Mouse (Mus musculus) cortical plate, adult 2 months (tissue): ENCODE data around the gene Vps35l. TPM values are rescaled to one million over a fixed set of nuclear protein-coding genes. Genes with fewer than 3 reads are reported as not detected.

Source experiments
- H3K27ac ChIP-seq: fragments of 200-500 bp; 2 replicates; pipeline ENCODE4 v1.5.1; 2012; ENCODE audit warnings: low read length, control low read depth, inconsistent platforms; ENCODE audit not compliant: insufficient read depth
- H3K4me1 ChIP-seq: fragments of 200-500 bp; 2 replicates; pipeline ENCODE4 v1.6.1; 2011; ENCODE audit warnings: low read length; ENCODE audit not compliant: control insufficient read depth, insufficient read depth
- H3K4me3 ChIP-seq: fragments of 200-500 bp; 2 replicates; pipeline ENCODE4 v1.5.1; 2011; ENCODE audit warnings: mild to moderate bottlenecking, low read length, control low read depth; ENCODE audit not compliant: insufficient read depth
- CTCF ChIP-seq: fragments of 200-500 bp; IDR thresholded peaks from 2 replicates; pipeline ENCODE4 v1.5.1; 2011; ENCODE audit warnings: mild to moderate bottlenecking, control low read depth, low read length; ENCODE audit not compliant: insufficient read depth; ENCODE audit errors: extremely low read depth
- POLR2A ChIP-seq: fragments of 200-500 bp; IDR thresholded peaks from 2 replicates; pipeline ENCODE4 v1.6.1; 2011; ENCODE audit warnings: mild to moderate bottlenecking, low read length, control low read depth; ENCODE audit not compliant: insufficient read depth; ENCODE audit errors: extremely low read depth
- polyA plus RNA-seq: library from polyadenylated mRNA; depleted of rRNA; stranded (reverse); fragments of >200 nt; gene quantifications from 2 replicates; pipeline ENCODE4 v1.2.3, GENCODE M21; 2012

Vps35l gene
- polyA plus RNA-seq, 1 experiment: 57.4 TPM

DNA sequence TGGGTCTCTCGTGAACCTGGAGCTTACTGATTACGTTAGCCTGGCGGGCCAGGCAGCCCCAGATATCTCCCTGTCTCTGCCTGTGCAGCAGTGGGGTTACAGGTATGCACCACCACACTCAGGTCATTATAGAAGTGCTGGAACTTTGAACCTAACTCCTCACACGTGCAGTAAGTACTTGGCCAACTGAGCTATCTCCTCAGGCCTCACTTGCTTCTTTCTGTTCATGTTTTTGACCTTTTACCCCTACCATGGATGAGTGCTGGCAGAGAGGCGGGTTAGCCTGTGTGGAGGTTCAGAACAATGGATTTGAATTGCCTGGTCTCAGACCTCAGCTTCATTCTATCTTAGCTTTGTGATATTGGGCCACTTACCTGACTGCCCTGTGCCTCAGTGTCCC, 50.3 kb downstream of the Vps35l start:
- H3K4me1 ChIP-seq: no peaks in the 10 kb centered on the region
- no peak overlapping the region for H3K27ac ChIP-seq
- no peak for TF ChIP-seq CTCF
- TF ChIP-seq POLR2A: no peak
- H3K4me3 ChIP-seq: no peak overlapping the region

DNA sequence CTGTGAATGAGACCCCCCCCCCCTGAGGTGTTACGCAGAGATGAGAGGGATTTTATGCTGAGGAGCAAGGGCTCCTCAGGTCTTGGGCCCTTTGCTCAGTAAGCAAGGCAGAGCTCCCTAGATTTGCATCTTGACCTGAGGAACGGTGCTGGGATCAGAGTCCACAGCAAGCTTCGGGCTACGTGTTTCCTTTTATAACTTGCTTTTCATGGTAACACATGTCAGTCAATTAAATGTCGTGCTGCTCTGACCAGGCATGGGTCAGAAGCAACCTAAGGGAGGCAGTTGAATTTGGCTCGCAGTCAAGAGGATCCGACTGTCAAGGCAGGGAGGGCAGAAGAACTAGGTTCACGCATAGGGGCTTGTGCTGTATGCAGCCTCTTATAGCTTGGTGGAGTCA, 53.9 kb downstream of the Vps35l start:
- Histone ChIP-seq H3K27ac (no peak overlapping the region), H3K4me3 (no peak overlapping the region), H3K4me1 (no peaks in the 10 kb centered on the region)
- TF ChIP-seq POLR2A (no peak), CTCF (no peak)

DNA sequence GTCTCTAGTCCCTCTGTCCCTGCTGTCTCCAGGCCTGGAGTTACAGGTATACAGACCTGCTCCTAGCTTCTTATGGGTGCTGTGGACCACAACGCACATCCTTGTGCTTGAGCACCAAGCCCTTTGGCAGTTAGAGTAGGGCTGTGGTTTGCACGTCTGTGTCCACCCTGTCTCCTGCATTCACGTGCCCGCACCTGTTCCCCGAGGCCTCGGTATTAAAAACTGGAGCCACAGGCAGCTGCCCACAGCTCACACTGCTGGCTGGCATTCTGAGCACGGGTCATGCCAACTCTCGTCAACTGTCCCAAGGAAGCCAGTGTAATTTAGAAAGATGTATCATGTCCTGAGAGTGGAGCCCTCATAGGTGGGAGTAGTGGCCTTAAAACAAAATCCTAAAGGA, 55.8 kb downstream of the Vps35l start:
- H3K27ac ChIP-seq: no peak overlapping the region
- no peaks in the 10 kb centered on the region for H3K4me1 ChIP-seq
- TF ChIP-seq CTCF: no peak
- no peak for TF ChIP-seq POLR2A
- no peak overlapping the region for H3K4me3 ChIP-seq

DNA sequence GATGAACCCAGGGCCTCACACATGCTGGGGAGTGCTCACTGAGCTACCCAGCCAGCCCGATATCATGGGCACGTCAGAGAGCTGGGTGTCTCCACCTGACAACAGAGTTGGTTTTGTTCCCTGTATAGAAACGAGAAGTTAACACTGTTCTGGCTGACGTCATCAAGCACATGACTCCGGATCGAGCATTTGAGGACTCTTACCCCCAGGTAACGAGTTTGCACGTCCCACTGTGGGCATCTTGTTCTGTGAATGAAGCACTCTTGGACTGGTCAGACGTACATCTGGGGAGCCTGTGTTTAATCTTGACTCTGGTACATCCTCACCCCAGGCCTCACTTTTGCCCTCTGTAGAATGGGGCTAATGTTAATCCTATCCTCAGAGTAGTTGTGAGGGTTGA, 56.8 kb downstream of the Vps35l start:
- Histone ChIP-seq H3K4me1 (no peaks in the 10 kb centered on the region), H3K27ac (no peak overlapping the region), H3K4me3 (no peak overlapping the region)
- no peak for TF ChIP-seq CTCF
- no peak for TF ChIP-seq POLR2A

DNA sequence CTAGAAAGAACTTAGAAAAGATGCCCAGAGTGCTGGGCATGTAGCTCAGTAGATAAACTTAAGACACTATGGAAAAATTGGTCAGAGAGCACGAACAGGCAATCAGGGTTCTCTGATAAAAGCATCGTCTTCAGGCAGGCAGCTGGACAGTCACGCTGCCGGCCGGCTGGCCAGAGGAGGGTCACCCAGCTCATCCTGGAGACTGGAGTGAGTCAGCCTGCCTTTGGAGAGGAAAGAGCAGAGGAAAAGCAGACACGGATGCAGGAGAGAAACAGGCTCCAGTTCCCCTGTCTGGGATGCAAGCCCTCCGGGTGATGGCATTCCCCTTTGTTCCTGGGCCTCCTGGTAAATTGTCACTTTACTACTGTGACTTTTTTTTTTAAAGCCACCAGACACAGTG, 57.6 kb downstream of the Vps35l start:
- H3K27ac ChIP-seq: no peak overlapping the region
- H3K4me1 ChIP-seq: no peaks in the 10 kb centered on the region
- TF ChIP-seq POLR2A: no peak
- no peak for TF ChIP-seq CTCF
- no peak overlapping the region for H3K4me3 ChIP-seq

DNA sequence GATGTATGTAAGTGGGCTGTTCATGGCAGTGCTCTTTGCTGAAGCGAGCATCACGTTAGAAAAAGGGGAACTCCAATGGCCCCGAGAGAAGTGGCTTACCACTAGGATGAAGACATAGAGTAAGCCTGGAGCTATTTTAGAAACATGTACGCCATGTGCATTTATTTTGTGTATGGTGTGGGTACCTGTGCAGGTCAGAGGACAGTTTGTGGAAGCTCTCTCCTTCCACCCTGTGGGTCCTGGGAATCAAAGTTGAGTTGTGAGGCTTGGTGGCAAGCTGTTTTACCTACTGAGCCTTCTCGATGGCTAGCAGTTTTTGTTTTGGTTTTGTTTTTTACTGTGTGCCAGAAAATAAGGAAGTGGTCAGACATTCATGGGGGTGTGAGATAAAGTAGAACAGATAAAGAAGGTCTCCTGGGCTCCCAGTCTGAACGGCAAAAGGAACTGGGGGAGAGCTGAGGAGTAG, 58.1 kb downstream of the Vps35l start:
- no peak overlapping the region for H3K27ac ChIP-seq
- no peak overlapping the region for H3K4me3 ChIP-seq
- H3K4me1 ChIP-seq: no peaks in the 10 kb centered on the region
- no peak for TF ChIP-seq POLR2A
- TF ChIP-seq CTCF: no peak

DNA sequence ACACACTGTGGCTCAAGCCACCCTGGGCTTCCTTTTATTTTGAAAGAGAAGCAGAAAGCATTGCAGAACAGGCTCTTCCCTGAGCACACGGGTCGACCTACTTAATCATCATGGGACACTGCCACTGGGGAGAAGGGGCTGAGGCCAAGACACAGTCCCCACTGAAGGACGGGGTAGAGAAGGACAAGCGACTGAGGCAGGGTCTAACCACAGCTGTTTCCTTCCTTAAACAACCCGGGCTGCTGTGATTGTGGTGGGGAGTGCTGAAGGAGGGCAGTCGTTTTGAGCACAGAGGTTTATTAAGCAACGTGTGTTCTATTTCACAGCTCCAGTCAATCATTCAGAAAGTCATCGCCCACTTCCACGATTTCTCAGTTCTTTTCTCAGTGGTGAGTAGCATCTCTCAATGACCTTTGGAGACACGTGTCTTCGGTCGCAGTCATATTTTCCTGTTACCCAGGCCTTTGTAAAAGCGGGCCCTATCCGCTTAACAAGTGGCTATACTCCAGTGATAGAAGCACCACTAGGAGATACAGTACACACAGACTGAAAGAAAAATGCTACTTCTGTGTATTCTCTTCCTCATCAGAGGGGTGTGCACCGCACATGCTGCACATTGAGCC, 60.2 kb downstream of the Vps35l start:
- no peak for TF ChIP-seq CTCF
- TF ChIP-seq POLR2A: no peak
- Histone ChIP-seq H3K4me1 (no peaks in the 10 kb centered on the region), H3K27ac (no peak overlapping the region), H3K4me3 (no peak overlapping the region)

DNA sequence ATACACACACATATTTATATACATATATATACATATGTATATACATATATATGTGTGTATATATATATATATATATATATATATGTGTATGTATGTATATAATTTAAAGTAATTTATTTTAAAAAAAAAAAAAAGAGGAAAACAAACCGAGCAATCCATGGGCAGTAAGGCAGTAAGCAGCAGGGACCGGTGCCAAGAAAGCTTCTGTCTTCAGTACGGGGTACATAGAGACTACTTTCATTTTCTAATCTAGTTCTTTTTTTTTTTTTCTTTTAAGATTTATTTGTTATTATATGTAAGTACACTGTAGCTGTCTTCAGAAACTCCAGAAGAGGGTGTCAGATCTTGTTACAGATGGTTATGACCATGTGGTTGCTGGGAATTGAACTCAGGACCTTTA, 61.8 kb downstream of the Vps35l start:
- H3K27ac ChIP-seq: no peak overlapping the region
- H3K4me1 ChIP-seq: no peaks in the 10 kb centered on the region
- TF ChIP-seq CTCF (no peak), POLR2A (no peak)
- no peak overlapping the region for H3K4me3 ChIP-seq

DNA sequence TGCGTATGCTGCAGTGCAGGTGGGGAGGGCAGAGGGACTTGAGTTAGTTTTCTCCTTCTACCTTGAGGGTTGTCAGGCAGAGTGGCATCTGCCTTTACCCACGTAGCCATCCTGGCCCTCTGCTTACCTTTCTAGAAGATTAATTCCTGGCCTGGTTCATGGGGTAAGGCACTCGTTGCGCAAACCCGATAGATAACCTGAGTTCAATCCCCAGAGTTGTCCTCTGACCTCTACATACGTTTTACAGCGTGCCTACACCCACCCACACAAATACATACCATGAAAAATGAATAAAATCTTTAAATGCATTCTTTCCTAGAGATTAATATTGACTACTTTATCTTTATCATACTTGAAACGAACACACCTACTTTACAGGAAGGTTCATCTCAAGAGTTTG, 63.4 kb downstream of the Vps35l start:
- TF ChIP-seq POLR2A (no peak), CTCF (no peak)
- Histone ChIP-seq H3K4me1 (no peaks in the 10 kb centered on the region; the same call in 1 of the 2 replicates), H3K27ac (no peak overlapping the region), H3K4me3 (no peak overlapping the region)

DNA sequence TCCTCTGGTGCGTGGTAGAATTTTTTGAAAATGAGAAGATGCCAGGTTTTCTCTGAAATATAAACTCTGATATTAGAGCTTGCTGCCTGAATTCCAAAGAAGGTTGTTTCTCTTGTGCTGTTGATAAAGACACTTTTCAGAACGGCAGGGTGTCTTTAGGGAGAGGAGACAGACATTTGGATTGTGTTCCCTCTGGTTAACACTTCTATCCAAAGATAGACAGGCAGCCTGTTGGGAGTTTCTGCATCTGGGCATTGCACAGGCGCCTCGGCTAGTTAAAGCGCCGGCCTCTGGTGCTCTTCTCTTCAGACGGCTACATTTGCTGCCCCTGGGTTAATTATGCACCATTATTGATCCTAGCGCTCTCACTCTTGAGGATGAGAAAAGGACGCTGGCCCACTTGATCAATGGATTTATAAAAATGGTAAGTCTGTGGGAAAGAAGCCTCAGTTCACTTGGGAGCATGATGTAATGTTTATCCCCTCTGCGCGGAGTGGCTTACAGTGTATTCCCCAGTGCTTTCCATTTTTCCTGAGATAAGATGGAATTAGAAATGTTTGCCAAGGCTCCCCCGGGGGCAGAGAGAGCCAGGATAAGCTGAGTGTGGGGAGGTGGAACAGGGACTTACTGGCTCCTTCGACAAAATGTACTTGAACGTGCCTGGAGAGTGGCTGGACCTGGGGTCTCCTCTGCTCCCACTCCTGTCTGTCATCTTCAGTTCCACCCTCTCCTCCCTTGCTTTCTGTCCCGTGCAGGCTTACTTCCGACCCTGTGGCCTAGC, 66.8 kb downstream of the Vps35l start:
- Histone ChIP-seq H3K4me1 (no peaks in the 10 kb centered on the region; the same call in 1 of the 2 replicates), H3K4me3 (no peak overlapping the region), H3K27ac (peak overlapping the region; percentile 25; the same call in 1 of the 2 replicates)
- TF ChIP-seq POLR2A (no peak), CTCF (no peak)
